Mouse (Mus musculus): ENCODE data around the gene Popdc2. TPM values are rescaled to one million over a fixed set of nuclear protein-coding genes. Genes with fewer than 3 reads are reported as not detected.

The Popdc2 gene
- polyA plus RNA-seq, 1 experiment from 2014 or later = 0.17 TPM

DNA sequence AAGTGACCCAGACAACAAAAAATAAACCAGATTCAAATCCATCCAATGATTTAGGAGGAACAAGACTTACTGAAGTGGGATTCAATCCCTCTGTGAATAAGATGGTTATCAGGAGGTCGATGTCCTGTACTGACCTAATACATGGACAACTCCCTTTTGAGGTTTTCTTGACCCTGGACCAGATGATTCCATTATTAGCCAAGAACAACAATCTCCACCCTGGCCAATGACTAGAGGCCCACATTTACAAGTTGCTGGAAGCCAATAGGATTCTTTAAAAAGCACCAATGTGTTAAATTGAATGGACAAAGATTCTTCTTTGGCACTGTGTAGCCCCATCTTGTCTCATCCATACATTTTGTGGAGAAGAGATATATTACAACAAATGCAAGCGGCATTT, 63.4 kb downstream of the Popdc2 start:
- Histone ChIP-seq H3K27me3 (replicated peaks; ENCODE audit: control insufficient read depth, insufficient read depth, low read length) (no peaks in the 10 kb centered on the region), H3K27ac (ENCODE audit: low read depth, low read length) (no peak overlapping the region), H3K4me3 (ENCODE audit: low read depth, low read length) (no peak overlapping the region), H3K4me1 (ENCODE audit: control insufficient read depth, insufficient read depth, low read length) (no peaks in the 10 kb centered on the region), H3K4me2 (ENCODE audit: low read length) (no peak overlapping the region), H3K9ac (ENCODE audit: low read length) (no peak overlapping the region), H3K36me3 (ENCODE audit: control insufficient read depth, insufficient read depth, low read length) (no peaks in the 10 kb centered on the region), H3K9me3 (replicated peaks; ENCODE audit: control insufficient read depth, low read length) (no peaks in the 10 kb centered on the region)
- DNase-seq (ENCODE audit: low spot score) = no peak
- 84% methylated on average over 2 of the region's 2 CpGs for WGBS
- no peak for ATAC-seq

DNA sequence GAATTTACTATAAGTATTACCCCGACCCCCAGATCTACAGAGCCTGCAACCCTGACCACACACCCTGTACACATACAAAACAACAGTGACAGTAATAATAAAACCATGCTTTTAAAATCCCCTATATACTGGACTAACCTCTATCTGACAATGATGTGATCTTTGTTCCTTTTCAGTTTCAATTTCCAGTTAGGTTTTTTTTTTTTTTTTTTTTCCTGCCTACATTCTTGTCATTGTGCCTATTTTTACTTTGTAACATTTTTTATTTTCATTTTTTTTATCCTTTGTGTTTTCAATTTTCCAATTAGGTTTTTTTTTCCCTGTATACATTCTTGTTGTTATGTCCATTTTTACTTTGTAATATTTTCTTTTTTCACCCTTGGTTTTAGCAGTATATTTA, 63.8 kb downstream of the Popdc2 start:
- 84% methylated on average over 1 of the region's 1 CpGs for WGBS
- DNase-seq (ENCODE audit: low spot score) = no peak
- Histone ChIP-seq H3K4me3 (ENCODE audit: low read depth, low read length) (no peak overlapping the region), H3K4me2 (ENCODE audit: low read length) (no peak overlapping the region), H3K9me3 (replicated peaks; ENCODE audit: control insufficient read depth, low read length) (no peaks in the 10 kb centered on the region), H3K27ac (ENCODE audit: low read depth, low read length) (no peak overlapping the region), H3K4me1 (ENCODE audit: control insufficient read depth, insufficient read depth, low read length) (no peaks in the 10 kb centered on the region), H3K36me3 (ENCODE audit: control insufficient read depth, insufficient read depth, low read length) (no peaks in the 10 kb centered on the region), H3K9ac (ENCODE audit: low read length) (no peak overlapping the region), H3K27me3 (replicated peaks; ENCODE audit: control insufficient read depth, insufficient read depth, low read length) (no peaks in the 10 kb centered on the region)
- ATAC-seq = no peak

Other genes starting within 250 kb of the Popdc2 start
- not detected in 2 replicates for gene Nr1i2, start 67.4 kb upstream of the Popdc2 start, polyA plus RNA-seq (2014; fragmentation: Nextera tagmentation; extraction: Ambion mirVana)
- gene Maats1, start 20.1 kb upstream of the Popdc2 start, polyA plus RNA-seq (2014; fragmentation: Nextera tagmentation; extraction: Ambion mirVana) = 0.71 and 0.83 TPM in 2 replicates
- gene Cox17, start 15.2 kb upstream of the Popdc2 start, polyA plus RNA-seq (2014; fragmentation: Nextera tagmentation; extraction: Ambion mirVana) = 107 and 126 TPM in 2 replicates
- not detected in 2 replicates for gene Gm21987, start 15.2 kb upstream of the Popdc2 start, polyA plus RNA-seq (2014; fragmentation: Nextera tagmentation; extraction: Ambion mirVana)
- 0.39 and 0.61 TPM in 2 replicates for gene Pla1a, start 70.9 kb downstream of the Popdc2 start, polyA plus RNA-seq (2014; fragmentation: Nextera tagmentation; extraction: Ambion mirVana)
- 124 and 129 TPM in 2 replicates for gene Adprh, start 90.5 kb downstream of the Popdc2 start, polyA plus RNA-seq (2014; fragmentation: Nextera tagmentation; extraction: Ambion mirVana)
- gene Cd80, start 93.4 kb downstream of the Popdc2 start, polyA plus RNA-seq (2014; fragmentation: Nextera tagmentation; extraction: Ambion mirVana) = 0.25 and 0.31 TPM in 2 replicates
- 26.4 and 28.4 TPM in 2 replicates for gene Timmdc1, start 160.5 kb downstream of the Popdc2 start, polyA plus RNA-seq (2014; fragmentation: Nextera tagmentation; extraction: Ambion mirVana)
- gene Poglut1, start 188.0 kb downstream of the Popdc2 start, polyA plus RNA-seq (2014; fragmentation: Nextera tagmentation; extraction: Ambion mirVana) = 67.2 and 69.5 TPM in 2 replicates
- gene Tmem39a, start 196.5 kb downstream of the Popdc2 start, polyA plus RNA-seq (2014; fragmentation: Nextera tagmentation; extraction: Ambion mirVana) = 41.6 and 42.6 TPM in 2 replicates

Data from forebrain, embryonic 14.5 days (tissue).